Mouse (Mus musculus) T-helper 1 cell (primary cell): Measurements from ENCODE around the gene Map3k5.

Experiments used
- in situ Hi-C: fragments of 300-600 bp; cut with MboI, MseI; formaldehyde crosslinking; loops from one replicate; pipeline ENCODE4 v1.15.1; 2025; ENCODE audit warnings: high pct_unique_total_duplicates

The Map3k5 gene

GRCm38 (mm10) chr10:20004786-20005185 lies 70.5 kb downstream of the Map3k5 start:
- in situ Hi-C loops = loop anchor here (5.0 kb wide), 2 partner anchors 67 to 987 kb away; partner anchors contain the start of gene Tnfaip3

GRCm38 (mm10) chr10:20005491-20005952 lies 71.2 kb downstream of the Map3k5 start:
- in situ Hi-C loops = no loop called here

- in situ Hi-C loops = no loop called here
Observed at GRCm38 (mm10) chr10:20006333-20007093, 72.2 kb downstream of the Map3k5 start.

- in situ Hi-C loops = no loop called here
Observed at GRCm38 (mm10) chr10:20009310-20009709, 75.0 kb downstream of the Map3k5 start.

GRCm38 (mm10) chr10:20010018-20010417 lies 75.7 kb downstream of the Map3k5 start:
- in situ Hi-C loops = no loop called here

GRCm38 (mm10) chr10:20018406-20018805 lies 84.1 kb downstream of the Map3k5 start:
- in situ Hi-C loops = no loop called here

GRCm38 (mm10) chr10:20018806-20019205 lies 84.5 kb downstream of the Map3k5 start:
- in situ Hi-C loops = no loop called here

GRCm38 (mm10) chr10:20021256-20021655 lies 87.0 kb downstream of the Map3k5 start:
- in situ Hi-C loops = no loop called here

- in situ Hi-C loops = no loop called here
Observed at GRCm38 (mm10) chr10:20021670-20022468, 87.6 kb downstream of the Map3k5 start.

- in situ Hi-C loops = no loop called here
Observed at GRCm38 (mm10) chr10:20022608-20023340, 88.5 kb downstream of the Map3k5 start.

GRCm38 (mm10) chr10:20023524-20023923 lies 89.3 kb downstream of the Map3k5 start:
- in situ Hi-C loops = no loop called here

- in situ Hi-C loops = no loop called here
Observed at GRCm38 (mm10) chr10:20024891-20025290, 90.6 kb downstream of the Map3k5 start.

- in situ Hi-C loops = no loop called here
Observed at GRCm38 (mm10) chr10:20025781-20026520, 91.7 kb downstream of the Map3k5 start.

- in situ Hi-C loops = no loop called here
Observed at GRCm38 (mm10) chr10:20030703-20031102, 96.4 kb downstream of the Map3k5 start.

- in situ Hi-C loops = no loop called here
Observed at GRCm38 (mm10) chr10:20031936-20032335, 97.7 kb downstream of the Map3k5 start.

GRCm38 (mm10) chr10:20036375-20036774 lies 102.1 kb downstream of the Map3k5 start:
- in situ Hi-C loops = no loop called here

- in situ Hi-C loops = no loop called here
Observed at GRCm38 (mm10) chr10:20036846-20037245, 102.6 kb downstream of the Map3k5 start.

GRCm38 (mm10) chr10:20039531-20039930 lies 105.3 kb downstream of the Map3k5 start:
- in situ Hi-C loops = no loop called here

GRCm38 (mm10) chr10:20040116-20040515 lies 105.8 kb downstream of the Map3k5 start:
- in situ Hi-C loops = loop anchor here (10.0 kb wide), 1 partner anchor 1185 kb away; no protein-coding TSS in a partner anchor

- in situ Hi-C loops = loop anchor here (10.0 kb wide), 1 partner anchor 1184 kb away; no protein-coding TSS in a partner anchor
Observed at GRCm38 (mm10) chr10:20040677-20041076, 106.4 kb downstream of the Map3k5 start.

GRCm38 (mm10) chr10:20042081-20042480 lies 107.8 kb downstream of the Map3k5 start:
- in situ Hi-C loops = loop anchor here (10.0 kb wide), 1 partner anchor 1183 kb away; no protein-coding TSS in a partner anchor
